Mouse (Mus musculus) thymus, adult 2 months (tissue): ENCODE measurements around the gene Lat2. TPM values are rescaled to one million over a fixed set of nuclear protein-coding genes. Genes with fewer than 3 reads are reported as not detected.
A peak's percentile ranks its signal among the peaks of the same experiment; 100 is the strongest.

ENCODE experiments used
- DNase-seq: peaks from one replicate; pipeline ENCODE4 v3.0.0; 2021
- H3K27ac ChIP-seq: fragments of 200-500 bp; 2 replicates; pipeline ENCODE4 v1.5.1; 2012; ENCODE audit warnings: low read length, control low read depth; ENCODE audit not compliant: control insufficient read depth, insufficient read depth
- H3K27me3 ChIP-seq: fragments of 200-500 bp; 2 replicates; pipeline ENCODE4 v1.6.1; 2012; ENCODE audit warnings: mild to moderate bottlenecking, low read length, moderate library complexity, mixed read lengths; ENCODE audit not compliant: control insufficient read depth, insufficient read depth
- H3K36me3 ChIP-seq: fragments of 200-500 bp; 2 replicates; pipeline ENCODE4 v1.6.1; 2012; ENCODE audit warnings: mild to moderate bottlenecking, low read length, moderate library complexity; ENCODE audit not compliant: control insufficient read depth, insufficient read depth
- H3K4me1 ChIP-seq: fragments of 200-500 bp; replicated peaks from 2 replicates; pipeline ENCODE4 v1.6.1; 2012; ENCODE audit warnings: low read length; ENCODE audit not compliant: control insufficient read depth, insufficient read depth
- H3K4me3 ChIP-seq: fragments of 200-500 bp; 2 replicates; pipeline ENCODE4 v1.5.1; 2012; ENCODE audit warnings: mild to moderate bottlenecking, low read length, control low read depth, moderate library complexity; ENCODE audit not compliant: control insufficient read depth, insufficient read depth
- CTCF ChIP-seq: fragments of 200-500 bp; IDR thresholded peaks from 2 replicates; pipeline ENCODE4 v1.5.1; 2012; ENCODE audit warnings: mild to moderate bottlenecking, control low read depth, low read length, moderate library complexity, borderline replicate concordance; ENCODE audit not compliant: control insufficient read depth, poor library complexity, insufficient read depth; ENCODE audit errors: extremely low read depth
- POLR2A ChIP-seq: fragments of 200-500 bp; IDR thresholded peaks from 2 replicates; pipeline ENCODE4 v1.6.1; 2012; ENCODE audit warnings: mild to moderate bottlenecking, low read length, control low read depth, moderate library complexity; ENCODE audit not compliant: control insufficient read depth, poor library complexity, insufficient read depth; ENCODE audit errors: extremely low read depth
- WGBS: fragments of 180-500 bp; shearing (Covaris S2); methylation state at CpG from one replicate; pipeline ENCODE4 v1.1.7; 2018; 5-methylcytosine and 5-hydroxymethylcytosine counted together
- polyA plus RNA-seq: library from polyadenylated mRNA; depleted of rRNA; stranded (reverse); fragments of >200 nt; gene quantifications from 2 replicates; pipeline ENCODE4 v1.2.3, GENCODE M21; 2012

The Lat2 gene
- polyA plus RNA-seq, 1 experiment, result 7.8 TPM

GRCm38 (mm10) chr5:134632841-134633240 lies 18.0 kb upstream of the Lat2 start:
- peaks cover 12% of the 10 kb centered on the region; the same call in 1 of the 2 replicates for H3K36me3 ChIP-seq
- WGBS, result 74% methylated on average over 2 of the region's 2 CpGs
- no peak for TF ChIP-seq CTCF
- TF ChIP-seq POLR2A, result no peak

GRCm38 (mm10) chr5:134630835-134631234 lies 16.0 kb upstream of the Lat2 start:
- TF ChIP-seq POLR2A, result no peak
- no peak for TF ChIP-seq CTCF
- Histone ChIP-seq H3K27ac (no peak overlapping the region), H3K4me3 (no peak overlapping the region), H3K36me3 (peaks cover 21% of the 10 kb centered on the region), H3K4me1 (0 out of 2 replicates have a peak, but pooled peaks cover 5% of the 10 kb centered on the region), H3K27me3 (no peaks in the 10 kb centered on the region)
- no peak for DNase-seq

More at GRCm38 (mm10) chr5:134632841-134633240, 18.0 kb upstream of the Lat2 start:
- no peak for DNase-seq
- Histone ChIP-seq H3K27me3 (no peaks in the 10 kb centered on the region), H3K4me1 (peaks cover 9% of the 10 kb centered on the region), H3K4me3 (no peak overlapping the region), H3K27ac (no peak overlapping the region)

GRCm38 (mm10) chr5:134629508-134629907 lies 14.7 kb upstream of the Lat2 start:
- H3K4me3 ChIP-seq, result no peak overlapping the region
- H3K36me3 ChIP-seq, result peaks cover 30% of the 10 kb centered on the region
- H3K27me3 ChIP-seq, result no peaks in the 10 kb centered on the region
- no peaks in the 10 kb centered on the region for H3K4me1 ChIP-seq
- TF ChIP-seq POLR2A (no peak), CTCF (no peak)
- DNase-seq, result no peak
- 93% methylated on average over 4 of the region's 4 CpGs for whole genome bisulfite sequencing
- no peak overlapping the region for H3K27ac ChIP-seq

GRCm38 (mm10) chr5:134622069-134622468 lies 7.2 kb upstream of the Lat2 start:
- no peak for DNase-seq
- 97% methylated on average over 2 of the region's 2 CpGs for WGBS
- Histone ChIP-seq H3K27me3 (no peaks in the 10 kb centered on the region), H3K4me1 (no peaks in the 10 kb centered on the region), H3K4me3 (no peak overlapping the region), H3K36me3 (peaks cover 75% of the 10 kb centered on the region), H3K27ac (no peak overlapping the region)
- TF ChIP-seq POLR2A (no peak), CTCF (no peak)

GRCm38 (mm10) chr5:134621099-134621640 lies 6.3 kb upstream of the Lat2 start:
- Histone ChIP-seq H3K27ac (no peak overlapping the region), H3K36me3 (peaks cover 73% of the 10 kb centered on the region), H3K27me3 (no peaks in the 10 kb centered on the region), H3K4me1 (no peaks in the 10 kb centered on the region), H3K4me3 (no peak overlapping the region)
- TF ChIP-seq POLR2A (no peak), CTCF (no peak)
- no peak for DNase-seq
- WGBS, result 94% methylated on average over 16 of the region's 16 CpGs

- no peak for TF ChIP-seq CTCF
- no peak for TF ChIP-seq POLR2A
- Histone ChIP-seq H3K4me1 (no peaks in the 10 kb centered on the region), H3K36me3 (peaks cover 66% of the 10 kb centered on the region), H3K27ac (no peak overlapping the region), H3K4me3 (no peak overlapping the region), H3K27me3 (no peaks in the 10 kb centered on the region)
- DNase-seq, result no peak
- 97% methylated on average over 9 of the region's 9 CpGs for WGBS
Observed at GRCm38 (mm10) chr5:134620457-134620856, 5.6 kb upstream of the Lat2 start.

- Histone ChIP-seq H3K36me3 (peaks cover 32% of the 10 kb centered on the region), H3K4me3 (no peak overlapping the region), H3K27me3 (no peaks in the 10 kb centered on the region), H3K4me1 (no peaks in the 10 kb centered on the region), H3K27ac (no peak overlapping the region)
- peak; percentile 63 for DNase-seq
- WGBS, result 30% methylated on average over 3 of the region's 3 CpGs
- TF ChIP-seq CTCF, result peak; percentile 94; the same call in 1 of the 2 replicates
- TF ChIP-seq POLR2A, result no peak
Observed at GRCm38 (mm10) chr5:134617071-134617470, 2.2 kb upstream of the Lat2 start.
